Mouse (Mus musculus): ENCODE results near the gene Jhy. TPM values are rescaled to one million over a fixed set of nuclear protein-coding genes. Genes with fewer than 3 reads are reported as not detected.

The Jhy gene
- not detected in 2 replicates for polyA plus RNA-seq (2015; fragmentation: Nextera tagmentation; extraction: Ambion mirVana)

GRCm38 (mm10) chr9:40963586-40964417 lies at the start of gene Jhy:
Gene Jhy (minus strand): TSS chr9:40964118.

GRCm38 (mm10) chr9:41004415-41004814 lies 40.5 kb upstream of the Jhy start, which contains the start of gene Crtam:
Gene Crtam (minus strand): TSS chr9:41004628.

GRCm38 (mm10) chr9:40873556-40874470 lies 90.1 kb downstream of the Jhy start, which contains the start of gene Bsx:
Gene Bsx (plus strand): TSS chr9:40874127.

Other genes with a start within 250 kb of the Jhy start
- gene Hspa8, start 163.1 kb downstream of the Jhy start, polyA plus RNA-seq (2015; fragmentation: Nextera tagmentation; extraction: Ambion mirVana): 890 and 934 TPM in 2 replicates
- not detected in 2 replicates for gene Bsx, start 90.0 kb downstream of the Jhy start, polyA plus RNA-seq (2015; fragmentation: Nextera tagmentation; extraction: Ambion mirVana)
- 0.05 TPM in 1 of 2 replicates, not detected in the other for gene Crtam, start 40.5 kb upstream of the Jhy start, polyA plus RNA-seq (2015; fragmentation: Nextera tagmentation; extraction: Ambion mirVana)
- 6.0 and 6.4 TPM in 2 replicates for gene Ubash3b, start 197.6 kb upstream of the Jhy start, polyA plus RNA-seq (2015; fragmentation: Nextera tagmentation; extraction: Ambion mirVana)